ENCODE assay signal across 8 mouse cellular contexts in genomic region chr3:51560511-51561108, GRCm38 (mm10). TPM values are rescaled to one million over a fixed set of nuclear protein-coding genes. Genes with fewer than 3 reads are reported as not detected.
A peak's percentile ranks its signal among the peaks of the same experiment; 100 is the strongest.
DNase-seq lines count a peak whose midpoint lies in the region; ATAC-seq lines count a peak whose summit lies in the region.

Gene Setd7, minus strand, starts transcription at chr3:51560879.

- intact Hi-C loops in gastrocnemius, postnatal 14 days (cut with DNase I; ENCODE audit: low total_unique reads) = no loop called here
- intact Hi-C loops in left cerebral cortex, postnatal 10 days (cut with DNase I) = loop anchor here (5.0 kb wide), 2 partner anchors 48 to 78 kb away; partner anchors contain the start of gene Rab33b

- DNase-seq in gastrocnemius, postnatal 14 days = peak; percentile 81
- DNase-seq in left cerebral cortex, postnatal 10 days (ENCODE audit: extremely low spot score in 1 of 2, low spot score in 2 of 2) = peak; percentile 55 to 88
- DNase-seq in right cerebral cortex, postnatal 14 days = peak; percentile 69
- peak; percentile 71 for DNase-seq in urinary bladder, postnatal 25 days (ENCODE audit: low spot score)

- peak; percentile 56 for ATAC-seq in activated CD4-positive, CD25-positive, alpha-beta regulatory T cell, adult 4 months
- ATAC-seq in common myeloid progenitor, adult 5-6 weeks (replicated peaks; ENCODE audit: low read depth, poor library complexity, severe bottlenecking) = peak; percentile 43
- ATAC-seq in inflammation-experienced regulatory T-cells, adult 6 months = peak; percentile 60
- ATAC-seq in megakaryocyte progenitor cell, adult 5-6 weeks (replicated peaks; ENCODE audit: poor library complexity) = peak; percentile 57

RNA-seq across cellular contexts. Expression of gene Setd7, which starts in this region (rescaled TPM):
- polyA plus RNA-seq in activated CD4-positive, CD25-positive, alpha-beta regulatory T cell, adult 4 months (2017; shearing (Covaris generic)) = 10 to 100 TPM in 1 of 2 experiments, 1 to 10 TPM in 1; 6.3 to 10.5 TPM
- 23.2 and 29.5 TPM in 2 replicates for total RNA-seq in common myeloid progenitor, adult 5-6 weeks (2017)
- 100 to 1,000 TPM; 113 to 116 TPM for total RNA-seq in gastrocnemius, postnatal 14 days (2021)
- polyA plus RNA-seq in inflammation-experienced regulatory T-cells, adult 6 months (2017; shearing (Covaris generic)) = 10 to 100 TPM in 2 of 3 experiments, 1 to 10 TPM in 1; 5.3 to 12.1 (median 11.6) TPM
- 10 to 100 TPM; 50.8 to 53.3 TPM for total RNA-seq in left cerebral cortex, postnatal 10 days (2021)
- 38.2 and 38.9 TPM in 2 replicates for total RNA-seq in megakaryocyte progenitor cell, adult 5-6 weeks (2015)
- total RNA-seq in megakaryocyte progenitor cell, adult 5-6 weeks (2017) = 25.8 and 30.2 TPM in 2 replicates

Comparison
In these comparisons a context has a peak if more than half of its experiments do, and no peak if none do; other contexts are left out.
1. Peak in every context shown above with its lines: DNase-seq and ATAC-seq.